Mouse (Mus musculus) midbrain, embryonic 10.5 days (tissue): ENCODE measurements around the gene Catsperg1. TPM values are rescaled to one million over a fixed set of nuclear protein-coding genes. Genes with fewer than 3 reads are reported as not detected.
"Not testable (repeated sequence)": the region's sequence is repeated elsewhere in the genome, so short reads cannot be mapped to it uniquely, and the experiment has no call there.

Experiments used
- DNase-seq: peaks from one replicate; pipeline ENCODE4 v3.0.0-alpha.2; 2017; ENCODE audit warnings: low spot score
- H3K27ac ChIP-seq: fragments of 300-500 bp; sonication (generic); replicated peaks from 2 replicates; pipeline ENCODE4 v1.5.1; 2016; ENCODE audit warnings: mild to moderate bottlenecking
- H3K27me3 ChIP-seq: fragments of 300-500 bp; sonication (generic); 2 replicates; pipeline ENCODE4 v1.6.1; 2016; ENCODE audit warnings: low read depth, mild to moderate bottlenecking; ENCODE audit not compliant: poor library complexity, severe bottlenecking
- H3K36me3 ChIP-seq: fragments of 300-500 bp; sonication (generic); 2 replicates; pipeline ENCODE4 v1.6.1; 2016; ENCODE audit warnings: mild to moderate bottlenecking, moderate library complexity
- H3K4me1 ChIP-seq: fragments of 300-500 bp; sonication (generic); 2 replicates; pipeline ENCODE4 v1.6.1; 2016
- H3K4me3 ChIP-seq: fragments of 300-500 bp; sonication (generic); 2 replicates; pipeline ENCODE4 v1.5.1; 2016; ENCODE audit warnings: mild to moderate bottlenecking, moderate library complexity
- H3K9me3 ChIP-seq: fragments of 300-500 bp; sonication (generic); replicated peaks from 2 replicates; pipeline ENCODE4 v1.6.1; 2016; ENCODE audit warnings: mild to moderate bottlenecking
- WGBS: fragments of 180-500 bp; shearing (Covaris S2); methylation state at CpG from one replicate; pipeline ENCODE4 v1.1.7; 2016; 5-methylcytosine and 5-hydroxymethylcytosine counted together
- polyA plus RNA-seq: library from polyadenylated mRNA; unstranded; fragments of >200 nt; fragmentation: Nextera tagmentation; extraction: Ambion mirVana; gene quantifications from 2 replicates; pipeline ENCODE4 v1.2.1, GENCODE M21; 2016

Gene Catsperg1
- polyA plus RNA-seq, 1 experiment from 2014 or later, result 0.43 TPM

GRCm38 (mm10) chr7:29139237-29139636 lies 74.6 kb downstream of the Catsperg1 start:
- H3K36me3 ChIP-seq, H3K27ac ChIP-seq, DNase-seq, H3K4me3 ChIP-seq, H3K9me3 ChIP-seq: not testable (repeated sequence)
- Histone ChIP-seq H3K4me1 (peaks cover 13% of the 10 kb centered on the region), H3K27me3 (peaks cover 23% of the 10 kb centered on the region)
- 87% methylated on average over 3 of the region's 4 CpGs for WGBS

GRCm38 (mm10) chr7:29137429-29137828 lies 76.4 kb downstream of the Catsperg1 start:
- 47% methylated on average over 16 of the region's 16 CpGs for WGBS
- Histone ChIP-seq H3K4me1 (peaks cover 14% of the 10 kb centered on the region), H3K36me3 (no peaks in the 10 kb centered on the region), H3K4me3 (no peak overlapping the region), H3K27ac (no peak overlapping the region), H3K27me3 (peaks cover 30% of the 10 kb centered on the region), H3K9me3 (no peaks in the 10 kb centered on the region)
- DNase-seq, result no peak

DNA sequence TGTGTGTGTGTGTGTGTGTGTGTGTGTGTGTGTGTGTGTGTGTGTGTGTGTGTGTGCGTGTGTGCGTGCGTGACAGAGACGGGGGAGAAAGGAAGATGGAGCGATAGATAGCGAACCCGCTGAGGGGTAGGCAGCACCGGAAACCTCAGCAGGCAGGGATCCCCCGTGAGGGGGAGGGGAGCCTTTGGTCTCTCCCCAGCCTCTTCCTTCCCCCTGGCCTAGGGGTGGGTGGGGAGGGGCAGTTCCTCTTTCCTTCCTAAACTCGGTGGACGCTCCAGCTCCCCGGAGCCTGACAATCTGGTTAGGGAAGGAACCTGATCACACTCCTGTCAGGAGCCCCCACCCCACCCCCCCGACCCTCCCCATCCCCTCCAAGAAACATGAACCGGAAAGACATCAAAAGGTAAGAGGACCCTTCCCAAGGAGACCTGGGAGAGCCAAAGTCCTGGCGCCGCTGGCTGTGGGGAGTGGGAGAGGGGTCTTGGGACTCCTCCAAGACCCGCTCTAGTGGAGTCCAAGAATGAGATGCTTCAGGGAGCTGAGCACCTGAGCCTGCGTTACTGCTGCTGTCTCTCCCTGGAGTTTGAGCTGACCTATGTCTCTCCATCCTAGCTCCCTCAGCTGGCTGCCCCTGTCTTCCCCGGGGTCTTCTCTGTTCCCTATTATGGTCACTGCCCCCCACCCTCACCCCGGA lies 79.0 kb downstream of the Catsperg1 start, which contains the start of gene Rasgrp4:
TSS of gene Rasgrp4 (plus strand) at position 159 of the 694 bp plus-strand sequence.
- Histone ChIP-seq H3K36me3 (no peaks in the 10 kb centered on the region), H3K27me3 (peaks cover 30% of the 10 kb centered on the region), H3K4me3 (peak within 1 kb of the TSS; percentile 51), H3K9me3 (no peaks in the 10 kb centered on the region), H3K27ac (peak within 1 kb of the TSS; percentile 50; the same call in 1 of the 2 replicates), H3K4me1 (peaks cover 14% of the 10 kb centered on the region)
- WGBS, result 2% methylated on average over 12 of the region's 20 CpGs
- peak; percentile 32 for DNase-seq

DNA sequence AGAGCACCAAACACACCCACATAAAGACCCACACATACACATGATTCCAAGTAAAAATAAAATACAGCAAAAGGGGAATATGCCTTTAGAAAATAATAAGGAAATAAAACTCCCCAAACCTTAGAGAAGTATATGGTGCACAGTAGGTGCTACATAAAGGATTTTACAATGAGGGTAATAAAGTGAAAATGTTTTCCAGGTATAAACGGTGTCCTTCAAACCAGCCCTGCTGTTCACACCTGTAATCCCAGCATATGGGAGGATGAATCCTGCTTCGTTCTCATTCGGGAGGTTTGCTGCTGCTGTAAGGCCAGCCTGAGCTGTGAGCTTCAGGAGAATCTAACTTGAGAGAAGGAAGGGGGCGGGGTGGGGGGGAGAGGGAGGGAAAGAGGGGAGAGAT lies 79.6 kb downstream of the Catsperg1 start:
- 8% methylated on average over 4 of the region's 4 CpGs for WGBS
- Histone ChIP-seq H3K27ac (no peak overlapping the region; the same call in 1 of the 2 replicates), H3K27me3 (peaks cover 30% of the 10 kb centered on the region), H3K4me1 (peaks cover 14% of the 10 kb centered on the region), H3K36me3 (no peaks in the 10 kb centered on the region), H3K9me3 (no peaks in the 10 kb centered on the region), H3K4me3 (peak overlapping the region; percentile 51)
- no peak for DNase-seq

Other genes with a start within 250 kb of the Catsperg1 start
- 402 and 429 TPM in 2 replicates for gene Eif3k, start 232.2 kb downstream of the Catsperg1 start, polyA plus RNA-seq
- 7.9 and 11.4 TPM in 2 replicates for gene Map4k1, start 232.0 kb downstream of the Catsperg1 start, polyA plus RNA-seq
- gene Ryr1, start 88.9 kb downstream of the Catsperg1 start, polyA plus RNA-seq, result 0.49 and 0.96 TPM in 2 replicates
- gene Rasgrp4, start 79.2 kb downstream of the Catsperg1 start, polyA plus RNA-seq, result 0.33 and 0.76 TPM in 2 replicates
- 13.7 and 14.8 TPM in 2 replicates for gene Fam98c, start 57.8 kb downstream of the Catsperg1 start, polyA plus RNA-seq
- 1.2 and 1.3 TPM in 2 replicates for gene Ggn, start 43.8 kb downstream of the Catsperg1 start, polyA plus RNA-seq
- gene Spred3, start 43.6 kb downstream of the Catsperg1 start, polyA plus RNA-seq, result 4.1 and 5.2 TPM in 2 replicates
- 295 and 312 TPM in 2 replicates for gene Psmd8, start 33.3 kb downstream of the Catsperg1 start, polyA plus RNA-seq
- gene Kcnk6, start 18.5 kb upstream of the Catsperg1 start, polyA plus RNA-seq, result 0.65 and 0.85 TPM in 2 replicates
- gene Yif1b, start 24.3 kb upstream of the Catsperg1 start, polyA plus RNA-seq, result 106 and 111 TPM in 2 replicates
- 4.2 and 4.7 TPM in 2 replicates for gene 2200002D01Rik, start 34.4 kb upstream of the Catsperg1 start, polyA plus RNA-seq
- gene Spint2, start 67.9 kb upstream of the Catsperg1 start, polyA plus RNA-seq, result 20.5 and 20.8 TPM in 2 replicates
- gene Ppp1r14a, start 75.3 kb upstream of the Catsperg1 start, polyA plus RNA-seq, result 21.9 and 22.2 TPM in 2 replicates
- 38.8 and 55.4 TPM in 2 replicates for gene Dpf1, start 89.9 kb upstream of the Catsperg1 start, polyA plus RNA-seq